Mouse (Mus musculus) thymus, adult 2 months (tissue): Measurements from ENCODE around the gene Ccdc170. TPM values are rescaled to one million over a fixed set of nuclear protein-coding genes. Genes with fewer than 3 reads are reported as not detected.

Experiments
- DNase-seq: peaks from one replicate; pipeline ENCODE4 v3.0.0; 2021
- H3K27ac ChIP-seq: fragments of 200-500 bp; 2 replicates; pipeline ENCODE4 v1.5.1; 2012; ENCODE audit warnings: low read length, control low read depth; ENCODE audit not compliant: control insufficient read depth, insufficient read depth
- H3K27me3 ChIP-seq: fragments of 200-500 bp; 2 replicates; pipeline ENCODE4 v1.6.1; 2012; ENCODE audit warnings: mild to moderate bottlenecking, low read length, moderate library complexity, mixed read lengths; ENCODE audit not compliant: control insufficient read depth, insufficient read depth
- H3K36me3 ChIP-seq: fragments of 200-500 bp; 2 replicates; pipeline ENCODE4 v1.6.1; 2012; ENCODE audit warnings: mild to moderate bottlenecking, low read length, moderate library complexity; ENCODE audit not compliant: control insufficient read depth, insufficient read depth
- H3K4me1 ChIP-seq: fragments of 200-500 bp; replicated peaks from 2 replicates; pipeline ENCODE4 v1.6.1; 2012; ENCODE audit warnings: low read length; ENCODE audit not compliant: control insufficient read depth, insufficient read depth
- H3K4me3 ChIP-seq: fragments of 200-500 bp; 2 replicates; pipeline ENCODE4 v1.5.1; 2012; ENCODE audit warnings: mild to moderate bottlenecking, low read length, control low read depth, moderate library complexity; ENCODE audit not compliant: control insufficient read depth, insufficient read depth
- CTCF ChIP-seq: fragments of 200-500 bp; IDR thresholded peaks from 2 replicates; pipeline ENCODE4 v1.5.1; 2012; ENCODE audit warnings: mild to moderate bottlenecking, control low read depth, low read length, moderate library complexity, borderline replicate concordance; ENCODE audit not compliant: control insufficient read depth, poor library complexity, insufficient read depth; ENCODE audit errors: extremely low read depth
- POLR2A ChIP-seq: fragments of 200-500 bp; IDR thresholded peaks from 2 replicates; pipeline ENCODE4 v1.6.1; 2012; ENCODE audit warnings: mild to moderate bottlenecking, low read length, control low read depth, moderate library complexity; ENCODE audit not compliant: control insufficient read depth, poor library complexity, insufficient read depth; ENCODE audit errors: extremely low read depth
- WGBS: fragments of 180-500 bp; shearing (Covaris S2); methylation state at CpG from one replicate; pipeline ENCODE4 v1.1.7; 2018; 5-methylcytosine and 5-hydroxymethylcytosine counted together
- polyA plus RNA-seq: library from polyadenylated mRNA; depleted of rRNA; stranded (reverse); fragments of >200 nt; gene quantifications from 2 replicates; pipeline ENCODE4 v1.2.3, GENCODE M21; 2012

Gene Ccdc170
- polyA plus RNA-seq, 1 experiment: 0.24 TPM

DNA sequence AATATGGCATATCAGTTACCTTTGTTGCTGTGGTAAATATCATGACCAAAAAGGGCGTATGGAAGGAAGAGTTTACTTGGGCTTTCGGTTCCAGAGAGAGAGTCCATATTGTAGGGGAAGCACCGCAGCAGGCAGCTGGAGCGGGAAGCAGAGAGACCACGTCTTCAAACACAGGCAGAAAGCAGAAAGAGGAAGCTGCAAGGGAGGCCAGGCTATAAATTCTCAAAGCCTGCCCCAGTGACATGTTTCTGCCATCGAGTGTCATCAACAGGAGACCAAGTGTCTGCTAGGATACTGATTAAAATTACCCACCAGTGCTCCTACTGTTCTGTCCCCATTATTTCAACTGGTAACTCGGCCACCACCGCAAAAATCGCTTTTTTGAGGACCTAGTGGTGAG is 2.7 kb downstream of the Ccdc170 start:
- Histone ChIP-seq H3K27me3 (no peaks in the 10 kb centered on the region), H3K4me1 (no peaks in the 10 kb centered on the region), H3K27ac (no peak overlapping the region), H3K36me3 (no peaks in the 10 kb centered on the region), H3K4me3 (no peak overlapping the region)
- no peak for TF ChIP-seq CTCF
- no peak for TF ChIP-seq POLR2A
- DNase-seq: no peak
- WGBS: 70% methylated on average over 9 of the region's 9 CpGs

DNA sequence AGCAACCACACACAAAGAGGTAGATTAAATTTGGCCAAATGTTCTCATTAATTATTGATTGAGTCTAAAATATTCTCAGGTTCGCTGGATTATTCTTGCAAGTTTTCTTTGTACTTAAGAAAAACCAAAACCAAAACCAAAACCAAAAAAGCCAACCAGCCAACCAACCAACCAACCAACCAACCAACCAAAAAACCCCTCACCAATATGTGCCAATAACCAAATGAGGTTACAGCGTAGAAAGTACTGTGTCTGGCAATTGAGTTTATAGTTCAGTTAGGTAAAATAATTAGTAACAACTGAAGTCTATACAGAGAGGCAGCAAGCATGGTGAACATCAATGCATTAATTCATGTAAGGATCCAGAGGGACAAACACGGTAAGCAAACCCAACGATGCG is 7.6 kb downstream of the Ccdc170 start:
- 92% methylated on average over 5 of the region's 5 CpGs for WGBS
- H3K27me3 ChIP-seq: no peaks in the 10 kb centered on the region
- TF ChIP-seq CTCF (no peak), POLR2A (no peak)
- H3K36me3 ChIP-seq: no peaks in the 10 kb centered on the region
- no peaks in the 10 kb centered on the region for H3K4me1 ChIP-seq
- no peak overlapping the region for H3K27ac ChIP-seq
- DNase-seq: no peak
- no peak overlapping the region for H3K4me3 ChIP-seq

DNA sequence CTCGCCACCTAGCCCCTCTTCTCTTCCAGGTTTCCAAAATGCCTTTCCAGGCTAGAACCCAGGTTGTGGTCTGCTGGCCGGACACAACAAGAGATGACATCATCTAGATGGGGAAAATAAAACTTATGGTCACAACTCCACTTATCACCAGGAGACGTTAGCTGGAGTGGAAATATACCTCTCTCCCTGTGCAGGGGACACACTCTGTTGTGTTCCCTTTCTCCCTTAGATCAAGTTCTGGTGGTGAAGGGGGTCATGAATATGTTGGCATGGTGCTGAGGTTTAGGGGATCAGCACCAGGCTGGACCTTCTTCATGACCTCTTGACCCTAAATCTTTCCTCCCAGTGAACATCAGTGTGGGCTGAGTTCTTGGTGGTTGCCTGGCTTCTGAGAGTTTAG is 9.0 kb downstream of the Ccdc170 start:
- Histone ChIP-seq H3K27me3 (no peaks in the 10 kb centered on the region), H3K4me1 (no peaks in the 10 kb centered on the region), H3K4me3 (no peak overlapping the region), H3K36me3 (no peaks in the 10 kb centered on the region), H3K27ac (no peak overlapping the region)
- DNase-seq: no peak
- WGBS: 70% methylated on average over 3 of the region's 3 CpGs
- no peak for TF ChIP-seq POLR2A
- no peak for TF ChIP-seq CTCF

DNA sequence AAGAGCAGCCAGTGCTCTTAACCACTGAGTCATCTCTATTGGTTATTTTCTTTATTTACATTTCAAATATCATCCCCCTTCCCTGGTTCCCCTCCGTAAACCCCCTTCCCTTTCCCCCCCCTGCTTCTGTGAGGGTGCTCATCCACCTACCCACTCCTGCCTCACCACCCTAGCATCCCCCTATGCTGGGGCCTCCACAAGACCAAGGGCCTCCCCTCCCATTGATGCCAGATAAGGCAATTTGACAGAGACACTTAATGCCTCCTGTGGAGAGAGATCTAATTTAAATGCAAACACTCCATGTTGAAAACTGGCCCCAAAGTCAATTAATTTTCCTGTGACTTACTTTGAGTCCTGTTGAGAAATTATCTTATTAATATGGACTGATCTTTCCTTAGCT is 9.7 kb downstream of the Ccdc170 start:
- TF ChIP-seq POLR2A (no peak), CTCF (no peak)
- 88% methylated on average over 1 of the region's 1 CpGs for WGBS
- no peaks in the 10 kb centered on the region for H3K36me3 ChIP-seq

DNA sequence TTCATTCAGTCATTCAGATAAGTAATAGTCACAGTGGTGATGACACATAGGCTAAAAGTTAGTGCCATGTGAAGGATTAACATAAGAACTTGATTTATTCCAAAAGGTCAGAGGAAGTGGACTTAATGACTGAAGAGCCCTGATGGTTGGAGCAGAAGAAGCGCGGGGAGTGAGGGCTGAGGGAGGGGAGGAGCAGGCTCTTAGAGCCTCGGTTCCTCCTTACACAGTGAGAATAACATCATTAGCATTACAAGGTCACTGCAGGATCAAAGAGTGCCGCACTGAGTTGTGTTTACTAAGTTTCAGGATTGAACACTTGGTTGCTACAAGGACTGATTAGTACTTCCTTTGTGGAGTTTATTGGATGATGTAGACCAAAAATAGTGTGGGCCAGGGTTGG is 10.6 kb downstream of the Ccdc170 start:
- Histone ChIP-seq H3K4me3 (no peak overlapping the region), H3K27ac (no peak overlapping the region), H3K27me3 (no peaks in the 10 kb centered on the region), H3K36me3 (no peaks in the 10 kb centered on the region), H3K4me1 (no peaks in the 10 kb centered on the region)
- no peak for DNase-seq
- 85% methylated on average over 4 of the region's 4 CpGs for WGBS
- TF ChIP-seq CTCF (no peak), POLR2A (no peak)

More for the DNA sequence above, 9.7 kb downstream of the Ccdc170 start:
- Histone ChIP-seq H3K4me3 (no peak overlapping the region), H3K27me3 (no peaks in the 10 kb centered on the region), H3K27ac (no peak overlapping the region), H3K4me1 (no peaks in the 10 kb centered on the region)
- DNase-seq: no peak

DNA sequence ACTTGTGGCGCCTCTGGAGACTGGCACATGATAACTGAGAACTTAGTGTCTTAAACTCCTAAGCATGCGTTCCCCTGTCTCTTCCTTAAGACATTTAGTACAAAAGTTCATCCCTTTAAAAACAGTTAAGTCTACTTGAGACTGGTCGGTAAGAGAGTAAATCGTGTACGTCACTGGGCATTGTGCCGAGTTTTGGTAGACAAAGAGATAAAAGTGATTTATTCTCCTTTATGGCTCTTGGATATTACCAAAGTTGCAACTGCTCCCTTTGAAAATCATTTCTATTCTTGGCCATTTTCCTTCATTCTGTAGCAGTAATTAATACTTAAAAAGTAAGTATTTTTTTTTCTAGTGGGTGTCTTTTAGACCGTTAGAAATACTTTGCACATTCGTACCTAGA is 20.9 kb downstream of the Ccdc170 start:
- no peaks in the 10 kb centered on the region for H3K36me3 ChIP-seq
- no peak overlapping the region for H3K4me3 ChIP-seq
- 97% methylated on average over 8 of the region's 8 CpGs for whole genome bisulfite sequencing
- DNase-seq: no peak
- TF ChIP-seq POLR2A: no peak
- TF ChIP-seq CTCF: no peak
- no peaks in the 10 kb centered on the region for H3K27me3 ChIP-seq
- no peaks in the 10 kb centered on the region for H3K4me1 ChIP-seq
- no peak overlapping the region for H3K27ac ChIP-seq

DNA sequence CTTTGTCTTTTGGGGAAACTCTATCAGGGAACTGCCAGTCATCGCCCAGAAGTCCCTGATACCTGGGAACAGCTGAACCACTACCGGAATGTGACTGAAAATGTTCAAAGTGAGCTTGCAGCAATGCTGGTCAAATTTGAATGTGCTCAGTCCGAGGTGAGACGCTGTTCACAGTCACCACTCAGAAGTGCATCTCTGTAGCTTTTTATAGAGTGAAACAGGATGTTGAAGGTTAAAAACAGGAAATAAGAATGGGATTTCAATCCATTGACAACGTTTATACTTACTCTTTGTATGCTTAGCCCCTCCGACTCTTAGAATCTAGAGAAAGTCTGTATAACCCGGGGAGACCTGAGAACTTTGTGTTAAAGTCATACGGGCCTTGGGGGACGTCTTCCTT is 30.4 kb downstream of the Ccdc170 start:
- TF ChIP-seq POLR2A (no peak), CTCF (no peak)
- DNase-seq: no peak
- Histone ChIP-seq H3K27ac (no peak overlapping the region; the same call in 1 of the 2 replicates), H3K4me1 (peaks cover 7% of the 10 kb centered on the region), H3K36me3 (no peaks in the 10 kb centered on the region), H3K27me3 (no peaks in the 10 kb centered on the region), H3K4me3 (no peak overlapping the region)
- 40% methylated on average over 9 of the region's 9 CpGs for WGBS
